Mouse (Mus musculus) CH12.LX (cell line): ENCODE results near the gene Sema4g.

Experiments used
- CHD1 ChIP-seq: IDR thresholded peaks from 2 replicates; pipeline ENCODE4 v1.6.1; 2012; ENCODE audit warnings: low read depth, low read length, improper control_type of control experiment, inconsistent platforms
- CTCF ChIP-seq, 2 experiments: IDR thresholded peaks in 1 of 2; conservative IDR thresholded peaks in 1 of 2; 2 replicates each; pipeline ENCODE4 v1.5.1; 2011 to 2012; ENCODE audit warnings: low read depth in 2 of 2, low read length in 2 of 2, improper control_type of control experiment in 1 of 2, inconsistent platforms in 1 of 2, mild to moderate bottlenecking in 1 of 2, moderate library complexity in 1 of 2
- GABPA ChIP-seq: IDR thresholded peaks from 2 replicates; pipeline ENCODE4 v1.6.1; 2012; ENCODE audit warnings: low read depth, low read length, improper control_type of control experiment, inconsistent platforms; ENCODE audit not compliant: insufficient replicate concordance
- HCFC1 ChIP-seq: IDR thresholded peaks from 2 replicates; pipeline ENCODE4 v1.6.1; 2012; ENCODE audit warnings: low read depth, mild to moderate bottlenecking, inconsistent platforms, low read length, improper control_type of control experiment
- JUND ChIP-seq: conservative IDR thresholded peaks from 2 replicates; pipeline ENCODE4 v1.6.1; 2011; ENCODE audit warnings: low read depth, low read length, improper control_type of control experiment
- MXI1 ChIP-seq: IDR thresholded peaks from 2 replicates; pipeline ENCODE4 v1.6.1; 2011; ENCODE audit warnings: mild to moderate bottlenecking, low read depth, low read length, improper control_type of control experiment
- POLR2A ChIP-seq: IDR thresholded peaks from 2 replicates; pipeline ENCODE4 v1.6.1; 2011; ENCODE audit warnings: low read depth, mild to moderate bottlenecking, improper control_type of control experiment, low read length
- POLR2AphosphoS2 ChIP-seq: IDR thresholded peaks from 2 replicates; pipeline ENCODE4 v1.6.1; 2011; ENCODE audit warnings: low read depth, low read length, improper control_type of control experiment
- UBTF ChIP-seq: IDR thresholded peaks from 2 replicates; pipeline ENCODE4 v1.6.1; 2012; ENCODE audit warnings: low read depth, mild to moderate bottlenecking, inconsistent platforms, low read length, improper control_type of control experiment, moderate library complexity
- USF2 ChIP-seq: conservative IDR thresholded peaks from 2 replicates; pipeline ENCODE4 v1.6.1; 2011; ENCODE audit warnings: low read depth, low read length, improper control_type of control experiment
- ZKSCAN1 ChIP-seq: IDR thresholded peaks from 2 replicates; pipeline ENCODE4 v1.6.1; 2012; ENCODE audit warnings: low read depth, inconsistent platforms, low read length, improper control_type of control experiment, borderline replicate concordance

DNA sequence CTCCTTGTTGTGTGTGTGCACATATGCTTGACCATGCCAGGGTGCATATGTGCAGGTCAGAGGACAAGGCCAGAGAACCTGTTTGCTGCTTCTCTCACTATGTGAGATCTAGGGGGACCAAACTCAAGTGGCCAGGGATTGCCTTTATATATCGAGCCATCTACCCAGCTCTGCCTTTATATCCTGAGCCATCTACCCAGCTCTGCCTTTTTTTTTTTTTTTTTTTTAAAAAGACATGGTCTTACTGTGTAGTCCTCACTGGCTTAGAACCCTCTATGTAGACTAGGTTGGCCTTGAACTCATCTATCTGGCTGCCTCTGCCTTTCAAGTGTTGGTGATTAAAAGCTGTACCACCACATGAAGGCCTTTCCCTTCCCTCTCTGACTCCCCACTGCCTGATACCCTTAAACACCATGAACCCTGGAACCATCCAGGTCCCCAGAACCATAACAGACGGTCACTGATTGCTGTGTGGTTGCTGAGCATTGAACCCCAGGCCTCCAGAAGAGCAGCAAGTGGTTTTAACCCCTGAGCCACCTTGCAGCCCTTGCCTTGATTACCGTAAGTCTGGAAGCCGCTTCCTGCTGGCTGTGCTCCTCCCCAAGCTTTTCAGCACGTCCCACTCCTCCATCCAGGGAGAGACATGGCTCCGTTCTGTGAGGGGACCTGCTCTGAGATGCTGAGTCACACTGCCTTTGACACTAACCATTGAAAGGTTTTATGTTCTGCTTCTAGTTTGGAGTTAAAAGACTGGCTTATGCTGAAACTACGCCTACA is 15.0 kb downstream of the Sema4g start:
- TF ChIP-seq CTCF (conservative IDR thresholded peaks at IDR 0.05 in 1 of 2, IDR thresholded peaks at IDR 0.05 in 1 of 2; ENCODE audit: low read depth in 2 of 2, low read length in 2 of 2): no peak
- no peak for TF ChIP-seq USF2
- no peak for TF ChIP-seq GABPA
- TF ChIP-seq JUND: no peak
- TF ChIP-seq CHD1: no peak
- TF ChIP-seq ZKSCAN1: no peak
- TF ChIP-seq UBTF: no peak
- no peak for TF ChIP-seq HCFC1
- no peak for TF ChIP-seq POLR2A
- no peak for TF ChIP-seq POLR2AphosphoS2
- TF ChIP-seq MXI1: no peak
